Mouse (Mus musculus): ENCODE measurements around the gene Ino80d.

Gene Ino80d

DNA sequence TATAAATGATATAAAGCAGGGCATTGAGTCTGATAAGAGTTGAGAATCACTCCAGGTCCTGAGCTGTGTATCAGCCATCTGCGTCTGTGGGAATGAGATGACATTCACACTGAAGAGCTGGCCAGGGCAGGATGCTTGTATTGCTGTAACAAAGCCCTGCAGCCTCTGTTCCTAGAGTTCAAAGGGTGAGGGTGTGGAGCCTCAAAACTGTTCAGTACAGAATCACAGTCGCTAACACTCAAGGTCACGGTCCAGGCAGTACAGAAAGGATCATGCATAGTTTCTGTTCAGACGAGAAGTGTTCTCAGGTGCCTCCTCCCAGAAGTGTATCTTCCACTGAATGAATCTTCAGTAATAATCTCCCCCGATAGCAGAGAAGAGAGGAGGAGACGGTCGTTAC is 203.0 kb downstream of the Ino80d start:
- no peak for DNase-seq (ENCODE audit: low read depth)

DNA sequence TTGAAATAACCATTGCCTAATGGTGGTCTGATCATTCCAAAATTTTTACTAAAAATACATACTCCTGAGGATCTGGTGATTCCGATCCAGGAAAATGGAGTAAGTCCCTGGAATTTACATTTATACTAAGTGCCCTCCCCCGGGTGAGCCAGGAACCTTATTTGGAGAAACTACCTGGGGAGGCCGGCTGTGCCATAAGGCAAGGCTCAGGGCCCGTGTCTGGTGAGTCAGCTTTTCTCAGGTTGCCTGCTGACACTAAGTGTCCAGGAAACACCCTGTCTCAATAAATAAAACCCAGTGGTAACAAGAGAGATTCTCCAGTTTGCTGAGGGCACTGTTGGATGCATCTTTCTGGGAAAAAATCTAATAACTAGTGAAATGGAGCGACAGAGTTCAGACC is 205.3 kb downstream of the Ino80d start:
- DNase-seq (ENCODE audit: low read depth), result no peak

DNA sequence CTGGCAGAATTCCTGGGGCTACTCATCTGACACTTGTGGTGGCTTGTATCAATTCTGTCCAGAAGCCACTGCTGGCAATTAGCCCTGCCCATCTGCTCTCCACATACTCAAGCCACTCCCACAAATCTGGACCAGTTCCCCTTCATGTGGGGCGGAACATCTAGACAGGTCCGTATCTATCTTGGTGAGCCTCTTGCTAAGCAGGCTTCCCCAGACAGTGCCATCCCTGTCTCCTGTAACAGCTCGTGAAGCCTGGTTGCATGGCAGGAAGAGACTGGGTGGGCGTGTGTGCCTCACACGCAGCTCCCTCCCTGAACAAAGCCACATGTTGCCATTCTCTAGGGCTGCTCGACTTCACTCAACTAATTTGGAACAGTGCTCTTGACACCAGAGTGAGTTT is 206.0 kb downstream of the Ino80d start:
- DNase-seq (ENCODE audit: low read depth), result no peak

All from c-Kit-positive CD71-positive TER-119-negative erythroid progenitor cells, embryonic 14.5 days (primary cell).